Mouse (Mus musculus) cerebellum, adult 2 months (tissue): Measurements from ENCODE around the gene Rabgap1l. TPM values are rescaled to one million over a fixed set of nuclear protein-coding genes. Genes with fewer than 3 reads are reported as not detected.

Experiments
- DNase-seq, 2 experiments: peaks; one replicate each; pipeline ENCODE4 v3.0.0; 2021
- H3K27ac ChIP-seq: fragments of 200-500 bp; 2 replicates; pipeline ENCODE4 v1.5.1; 2012; ENCODE audit warnings: low read length, control low read depth, inconsistent platforms; ENCODE audit not compliant: insufficient read depth
- H3K27me3 ChIP-seq: fragments of 200-500 bp; 2 replicates; pipeline ENCODE4 v1.6.1; 2012; ENCODE audit warnings: inconsistent platforms, mild to moderate bottlenecking, low read length, moderate library complexity; ENCODE audit not compliant: control insufficient read depth, insufficient read depth
- H3K4me1 ChIP-seq: fragments of 200-500 bp; 2 replicates; pipeline ENCODE4 v1.6.1; 2011; ENCODE audit warnings: low read length; ENCODE audit not compliant: control insufficient read depth, insufficient read depth
- H3K4me3 ChIP-seq: fragments of 200-500 bp; replicated peaks from 2 replicates; pipeline ENCODE3; 2011; ENCODE audit warnings: mild to moderate bottlenecking, low read depth, low read length, control low read depth; ENCODE audit not compliant: insufficient read depth
- CTCF ChIP-seq: fragments of 200-500 bp; IDR thresholded peaks from 2 replicates; pipeline ENCODE4 v1.5.1; 2011; ENCODE audit warnings: low read depth, mild to moderate bottlenecking, control low read depth, low read length, moderate library complexity, borderline replicate concordance; ENCODE audit not compliant: insufficient read depth
- POLR2A ChIP-seq: fragments of 200-500 bp; IDR thresholded peaks from 2 replicates; pipeline ENCODE4 v1.6.1; 2011; ENCODE audit warnings: low read length, control low read depth, borderline replicate concordance; ENCODE audit not compliant: insufficient read depth
- WGBS: fragments of 180-500 bp; shearing (Covaris S2); methylation state at CpG from one replicate; pipeline ENCODE4 v1.1.7; 2018; 5-methylcytosine and 5-hydroxymethylcytosine counted together
- polyA plus RNA-seq: library from polyadenylated mRNA; depleted of rRNA; stranded (reverse); fragments of >200 nt; gene quantifications from 2 replicates; pipeline ENCODE4 v1.2.3, GENCODE M21; 2012; rRNA removed

Rabgap1l gene
- 57.7 and 67.5 TPM in 2 replicates for polyA plus RNA-seq

- Histone ChIP-seq H3K4me1 (no peaks in the 10 kb centered on the region), H3K27ac (peak within 1 kb of the TSS; percentile 70), H3K27me3 (no peaks in the 10 kb centered on the region), H3K4me3 (peak within 1 kb of the TSS; percentile 91)
- under 1% methylated on average over 50 of the region's 67 CpGs for WGBS
- peak; percentile 83 to 90 for DNase-seq
- TF ChIP-seq POLR2A, result peak; percentile 53
- no peak for TF ChIP-seq CTCF
Observed at GRCm38 (mm10) chr1:160792686-160793355, at the start of gene Rabgap1l. TSS of gene Rabgap1l (minus strand) at chr1:160793211.

GRCm38 (mm10) chr1:160842567-160842966 lies 49.6 kb upstream of the Rabgap1l start:
- TF ChIP-seq CTCF (no peak), POLR2A (no peak)
- 89% methylated on average over 10 of the region's 10 CpGs for WGBS
- H3K27me3 ChIP-seq, result no peaks in the 10 kb centered on the region
- H3K4me3 ChIP-seq, result no peak overlapping the region
- no peaks in the 10 kb centered on the region for H3K4me1 ChIP-seq
- no peak for DNase-seq
- H3K27ac ChIP-seq, result no peak overlapping the region

- H3K27ac ChIP-seq, result no peak overlapping the region
- H3K4me3 ChIP-seq, result no peak overlapping the region
- no peak for DNase-seq
- WGBS, result 87% methylated on average over 5 of the region's 5 CpGs
- no peaks in the 10 kb centered on the region for H3K27me3 ChIP-seq
- H3K4me1 ChIP-seq, result no peaks in the 10 kb centered on the region
- TF ChIP-seq CTCF (no peak), POLR2A (no peak)
Observed at GRCm38 (mm10) chr1:160840618-160841017, 47.6 kb upstream of the Rabgap1l start.

GRCm38 (mm10) chr1:160839095-160839494 lies 46.1 kb upstream of the Rabgap1l start:
- WGBS, result 96% methylated on average over 4 of the region's 4 CpGs
- no peaks in the 10 kb centered on the region for H3K4me1 ChIP-seq

GRCm38 (mm10) chr1:160834446-160834845 lies 41.4 kb upstream of the Rabgap1l start:
- no peak for TF ChIP-seq POLR2A
- no peak for TF ChIP-seq CTCF
- 85% methylated on average over 1 of the region's 1 CpGs for WGBS

More at GRCm38 (mm10) chr1:160839095-160839494, 46.1 kb upstream of the Rabgap1l start:
- no peaks in the 10 kb centered on the region for H3K27me3 ChIP-seq
- no peak for DNase-seq
- TF ChIP-seq CTCF (no peak), POLR2A (no peak)
- no peak overlapping the region for H3K4me3 ChIP-seq
- no peak overlapping the region for H3K27ac ChIP-seq

GRCm38 (mm10) chr1:160832267-160833021 lies 39.4 kb upstream of the Rabgap1l start:
- H3K27ac ChIP-seq, result no peak overlapping the region
- no peak for TF ChIP-seq CTCF
- TF ChIP-seq POLR2A, result no peak
- WGBS, result 95% methylated on average over 9 of the region's 9 CpGs

More at GRCm38 (mm10) chr1:160834446-160834845, 41.4 kb upstream of the Rabgap1l start:
- H3K27ac ChIP-seq, result no peak overlapping the region
- DNase-seq, result no peak
- no peaks in the 10 kb centered on the region for H3K27me3 ChIP-seq
- no peak overlapping the region for H3K4me3 ChIP-seq
- peaks cover under 1% of the 10 kb centered on the region; the same call in 1 of the 2 replicates for H3K4me1 ChIP-seq

GRCm38 (mm10) chr1:160830608-160831498 lies 37.8 kb upstream of the Rabgap1l start:
- H3K27ac ChIP-seq, result no peak overlapping the region
- no peaks in the 10 kb centered on the region for H3K27me3 ChIP-seq
- TF ChIP-seq CTCF (no peak), POLR2A (no peak)
- H3K4me3 ChIP-seq, result no peak overlapping the region
- no peak for DNase-seq
- peaks cover 2% of the 10 kb centered on the region; the same call in 1 of the 2 replicates for H3K4me1 ChIP-seq
- WGBS, result 93% methylated on average over 8 of the region's 8 CpGs

More at GRCm38 (mm10) chr1:160832267-160833021, 39.4 kb upstream of the Rabgap1l start:
- Histone ChIP-seq H3K27me3 (no peaks in the 10 kb centered on the region), H3K4me1 (peaks cover 2% of the 10 kb centered on the region; the same call in 1 of the 2 replicates), H3K4me3 (no peak overlapping the region)
- no peak for DNase-seq
